Mouse (Mus musculus) liver, postnatal 0 days (tissue): ENCODE measurements around the gene Rfc1.

ENCODE experiments used
- CTCF ChIP-seq: sonication (generic); IDR thresholded peaks from 2 replicates; pipeline ENCODE4 v1.5.1; 2016; ENCODE audit warnings: antibody characterized with exemption, low read depth
- EP300 ChIP-seq: IDR thresholded peaks from 2 replicates; pipeline ENCODE4 v1.6.1; 2016; ENCODE audit warnings: antibody characterized with exemption, low read depth, mild to moderate bottlenecking

- TF ChIP-seq EP300 (no peak), CTCF (no peak)
These were observed 117.9 kb downstream of the Rfc1 start for GRCm38 (mm10) chr5:65217305-65218269.
